Mouse (Mus musculus) neural tube, embryonic 12.5 days (tissue): ENCODE measurements around the gene Cyb5r3. TPM values are rescaled to one million over a fixed set of nuclear protein-coding genes. Genes with fewer than 3 reads are reported as not detected.

Source experiments
- ATAC-seq: fragments of 200-750 bp; cut with Nextera tagmentation; 2 replicates; pipeline ENCODE4 v1.8.0; 2017; ENCODE audit warnings: low read depth, mild to moderate bottlenecking, moderate TSS enrichment, moderate library complexity; ENCODE audit not compliant: low FRiP score
- H3K27ac ChIP-seq: fragments of 300-500 bp; sonication (generic); 2 replicates; pipeline ENCODE4 v1.5.1; 2016
- H3K27me3 ChIP-seq: fragments of 300-500 bp; sonication (generic); replicated peaks from 2 replicates; pipeline ENCODE4 v1.6.1; 2016; ENCODE audit warnings: mild to moderate bottlenecking
- H3K36me3 ChIP-seq: fragments of 300-500 bp; sonication (generic); 2 replicates; pipeline ENCODE4 v1.6.1; 2016; ENCODE audit warnings: mild to moderate bottlenecking
- H3K4me1 ChIP-seq: fragments of 300-500 bp; sonication (generic); 2 replicates; pipeline ENCODE4 v1.6.1; 2016
- H3K4me2 ChIP-seq: fragments of 300-500 bp; sonication (generic); replicated peaks from 2 replicates; pipeline ENCODE4 v1.6.1; 2016; ENCODE audit warnings: mild to moderate bottlenecking
- H3K4me3 ChIP-seq: fragments of 300-500 bp; sonication (generic); 2 replicates; pipeline ENCODE4 v1.5.1; 2016
- H3K9ac ChIP-seq: fragments of 300-500 bp; sonication (generic); 2 replicates; pipeline ENCODE4 v1.6.1; 2016; ENCODE audit warnings: mild to moderate bottlenecking
- H3K9me3 ChIP-seq: fragments of 300-500 bp; sonication (generic); 2 replicates; pipeline ENCODE4 v1.6.1; 2016; ENCODE audit warnings: mild to moderate bottlenecking
- WGBS: fragments of 180-500 bp; shearing (Covaris S2); methylation state at CpG from one replicate; pipeline ENCODE4 v1.1.7; 2016; 5-methylcytosine and 5-hydroxymethylcytosine counted together
- polyA plus RNA-seq: library from polyadenylated mRNA; unstranded; fragments of >200 nt; fragmentation: Nextera tagmentation; extraction: Ambion mirVana; gene quantifications from 2 replicates; pipeline ENCODE4 v1.2.1, GENCODE M21; 2016

Gene Cyb5r3
- polyA plus RNA-seq, 1 experiment from 2014 or later: 157 TPM

GRCm38 (mm10) chr15:83181800-83182330, 9.5 kb upstream of the Cyb5r3 start:
- Histone ChIP-seq H3K9ac (no peak overlapping the region), H3K4me3 (no peak overlapping the region), H3K4me1 (no peaks in the 10 kb centered on the region), H3K36me3 (no peaks in the 10 kb centered on the region), H3K4me2 (no peak overlapping the region), H3K9me3 (no peaks in the 10 kb centered on the region), H3K27ac (no peak overlapping the region), H3K27me3 (no peaks in the 10 kb centered on the region)
- 66% methylated on average over 4 of the region's 4 CpGs for WGBS
- ATAC-seq: no peak

GRCm38 (mm10) chr15:83180004-83180403, 7.6 kb upstream of the Cyb5r3 start:
- no peak for ATAC-seq
- no peaks in the 10 kb centered on the region for H3K36me3 ChIP-seq
- no peaks in the 10 kb centered on the region for H3K27me3 ChIP-seq
- no peak overlapping the region for H3K4me3 ChIP-seq
- no peak overlapping the region for H3K9ac ChIP-seq
- no peak overlapping the region for H3K4me2 ChIP-seq
- 85% methylated on average over 6 of the region's 6 CpGs for WGBS
- no peaks in the 10 kb centered on the region for H3K4me1 ChIP-seq
- no peaks in the 10 kb centered on the region for H3K9me3 ChIP-seq
- no peak overlapping the region for H3K27ac ChIP-seq

- Histone ChIP-seq H3K36me3 (no peaks in the 10 kb centered on the region), H3K27ac (no peak overlapping the region), H3K9me3 (no peaks in the 10 kb centered on the region), H3K4me2 (no peak overlapping the region), H3K4me1 (peaks cover 8% of the 10 kb centered on the region), H3K4me3 (no peak overlapping the region), H3K9ac (no peak overlapping the region), H3K27me3 (no peaks in the 10 kb centered on the region)
- 86% methylated on average over 4 of the region's 4 CpGs for WGBS
- no peak for ATAC-seq
These were observed 4.3 kb upstream of the Cyb5r3 start for GRCm38 (mm10) chr15:83176653-83177052.

DNA sequence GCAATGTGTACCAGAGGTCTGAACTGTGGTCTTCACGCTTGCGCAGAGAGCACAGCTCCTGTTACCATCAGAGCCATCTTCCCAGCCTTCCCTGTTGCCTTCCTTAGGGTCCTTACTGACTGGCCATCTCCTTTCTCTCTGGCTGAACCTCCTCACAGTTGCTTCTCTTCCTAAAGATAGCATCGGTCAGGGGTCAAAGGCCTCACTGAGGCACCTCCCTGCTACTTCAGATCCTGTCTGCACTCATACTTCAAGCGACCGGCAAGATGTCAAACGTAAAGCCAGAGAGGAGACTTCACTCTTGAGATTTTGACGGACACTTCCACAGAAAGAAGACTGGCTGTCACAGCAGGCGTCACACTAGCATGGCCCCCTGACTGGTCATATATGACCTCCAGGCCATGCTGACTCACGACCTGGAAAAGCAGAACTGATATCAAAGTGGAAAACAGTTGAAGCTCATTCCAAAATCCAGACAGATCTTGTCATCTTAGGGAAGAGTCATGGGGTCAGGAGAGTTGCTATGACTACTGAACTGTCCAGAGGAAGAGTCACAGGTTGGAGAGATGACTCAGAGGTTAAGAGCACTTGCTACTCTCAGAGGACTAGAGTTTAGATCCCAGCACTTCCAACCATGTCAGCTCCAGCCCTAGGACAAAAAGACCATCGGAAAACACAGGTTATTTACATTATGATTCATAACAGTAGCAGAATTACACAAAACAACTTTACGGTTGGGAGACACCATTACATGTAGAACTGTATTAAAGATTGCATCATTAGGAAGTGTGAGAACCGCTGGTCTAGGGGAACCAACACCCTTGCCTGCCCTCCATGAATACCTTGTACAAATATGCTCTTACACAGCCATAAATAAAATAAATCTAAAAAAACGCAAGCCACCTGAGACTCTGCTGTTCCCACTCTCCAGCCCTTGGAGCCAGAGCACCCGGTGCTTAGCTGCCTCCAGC, 1.8 kb upstream of the Cyb5r3 start:
- Histone ChIP-seq H3K4me1 (peaks cover 29% of the 10 kb centered on the region), H3K4me3 (no peak overlapping the region), H3K27me3 (no peaks in the 10 kb centered on the region), H3K36me3 (no peaks in the 10 kb centered on the region), H3K9me3 (no peaks in the 10 kb centered on the region), H3K27ac (no peak overlapping the region), H3K9ac (no peak overlapping the region), H3K4me2 (no peak overlapping the region)
- no peak for ATAC-seq
- 92% methylated on average over 14 of the region's 14 CpGs for WGBS

- WGBS: under 1% methylated on average over 67 of the region's 67 CpGs
- Histone ChIP-seq H3K36me3 (no peaks in the 10 kb centered on the region), H3K27ac (peak overlapping the region; percentile 80), H3K27me3 (no peaks in the 10 kb centered on the region), H3K9ac (peak overlapping the region; percentile 72), H3K4me2 (peak overlapping the region; percentile 80), H3K9me3 (no peaks in the 10 kb centered on the region), H3K4me3 (peak overlapping the region; percentile 58), H3K4me1 (peaks cover 35% of the 10 kb centered on the region)
- peak; percentile 95 for ATAC-seq
These were observed 495 bp downstream of the Cyb5r3 start for GRCm38 (mm10) chr15:83171712-83172481.

- Histone ChIP-seq H3K9me3 (no peaks in the 10 kb centered on the region), H3K27ac (no peak overlapping the region), H3K36me3 (no peaks in the 10 kb centered on the region), H3K4me3 (peak overlapping the region; percentile 58), H3K4me2 (peak overlapping the region; percentile 80), H3K4me1 (peaks cover 35% of the 10 kb centered on the region), H3K9ac (peak overlapping the region; percentile 72), H3K27me3 (no peaks in the 10 kb centered on the region)
- ATAC-seq: no peak
- 51% methylated on average over 8 of the region's 8 CpGs for whole genome bisulfite sequencing
These were observed 1.3 kb downstream of the Cyb5r3 start for GRCm38 (mm10) chr15:83170956-83171659.

DNA sequence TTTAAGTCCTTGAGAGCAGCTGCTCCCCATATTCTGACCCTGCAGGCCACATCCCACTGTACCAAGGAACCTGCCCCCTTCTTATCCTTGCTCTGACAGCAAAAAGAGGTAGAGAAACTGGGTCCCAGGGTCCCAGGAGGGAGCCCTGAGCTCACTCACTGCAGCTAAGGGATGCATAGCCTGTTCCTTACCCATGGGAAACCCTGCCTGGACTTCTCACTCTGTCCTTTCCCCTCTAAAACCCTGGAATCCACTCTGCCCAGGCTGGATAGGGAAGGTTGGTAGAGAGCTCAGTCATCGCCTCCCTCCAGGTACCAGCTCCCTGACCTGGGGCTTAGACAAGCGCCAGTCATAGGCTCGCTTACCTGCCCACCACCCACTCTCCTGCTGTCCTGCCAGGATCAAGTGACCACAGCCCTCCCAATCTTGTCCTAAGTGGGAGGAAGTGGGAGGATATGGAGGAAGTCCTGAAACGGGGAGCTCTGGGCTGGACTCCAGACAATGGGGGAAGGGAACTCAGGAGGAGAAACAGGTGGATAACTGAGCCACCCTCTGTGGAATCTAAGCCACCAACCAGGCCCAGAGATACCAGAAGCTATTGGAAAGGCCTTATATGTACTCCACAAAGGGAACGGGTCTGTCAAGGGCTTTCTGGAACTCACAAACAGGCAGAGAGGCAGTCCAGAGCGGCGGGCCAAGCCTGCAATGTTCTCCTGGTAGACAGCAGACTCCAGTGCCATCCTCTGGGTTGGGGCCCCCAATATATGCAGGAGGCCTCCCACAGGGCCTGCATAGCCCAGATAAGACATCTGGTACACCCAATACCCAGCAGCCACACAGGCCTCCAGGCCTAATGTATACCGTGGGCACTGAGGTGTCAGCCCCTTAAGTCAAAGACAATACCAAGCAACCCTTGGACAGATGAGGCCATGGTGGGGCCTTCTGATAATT, 2.3 kb downstream of the Cyb5r3 start:
- peak overlapping the region; percentile 14 for H3K4me2 ChIP-seq
- H3K9ac ChIP-seq: peak overlapping the region; percentile 26; the same call in 1 of the 2 replicates
- WGBS: 85% methylated on average over 8 of the region's 8 CpGs

DNA sequence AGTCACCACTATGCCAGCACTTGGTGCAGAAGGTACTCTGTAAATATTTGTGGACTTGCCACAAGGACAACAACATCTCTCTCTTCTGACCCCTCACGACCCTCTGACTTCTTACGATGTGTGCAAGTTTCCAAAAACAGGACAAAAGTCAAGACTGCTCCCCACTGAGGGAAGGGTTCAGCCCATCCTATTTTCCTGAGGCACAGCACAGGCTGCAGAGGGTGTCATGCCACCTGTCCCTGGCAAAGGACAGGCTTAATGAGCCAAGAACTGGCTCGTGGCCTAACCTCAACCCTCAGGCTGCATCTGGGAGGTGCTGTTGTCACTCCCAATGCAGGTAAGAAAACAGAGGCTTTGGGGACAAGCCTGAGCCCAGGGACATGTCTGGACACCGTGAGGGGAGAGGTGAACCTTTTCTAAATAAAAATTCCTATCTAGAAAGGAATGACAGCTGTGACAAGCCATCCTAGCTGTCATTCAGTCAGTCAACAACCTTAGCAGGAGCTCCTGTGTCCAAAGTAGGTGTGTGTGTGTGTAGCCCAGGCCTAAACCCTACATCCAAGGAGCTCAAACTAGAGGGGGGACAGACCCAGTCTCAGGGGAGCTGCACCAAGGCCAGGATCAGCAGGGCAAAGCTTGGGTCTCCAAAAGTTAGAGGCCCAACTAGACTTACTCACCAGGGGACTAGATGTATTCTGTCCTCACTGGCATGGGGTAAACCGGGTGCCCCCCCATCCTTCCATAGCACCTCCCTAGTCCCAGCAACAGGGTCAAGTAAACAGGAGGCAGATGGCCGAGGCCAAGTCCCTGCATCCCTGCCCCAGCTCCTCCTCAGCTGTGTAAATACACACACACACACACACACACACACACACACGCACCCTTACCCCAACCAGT, 3.3 kb downstream of the Cyb5r3 start:
- WGBS: 78% methylated on average over 7 of the region's 7 CpGs
- Histone ChIP-seq H3K36me3 (peaks cover 8% of the 10 kb centered on the region; the same call in 1 of the 2 replicates), H3K9me3 (no peaks in the 10 kb centered on the region), H3K27me3 (no peaks in the 10 kb centered on the region), H3K27ac (no peak overlapping the region), H3K9ac (peak overlapping the region; percentile 26; the same call in 1 of the 2 replicates), H3K4me3 (no peak overlapping the region), H3K4me1 (peaks cover 35% of the 10 kb centered on the region), H3K4me2 (0 out of 2 replicates have a peak overlapping the region, but pooled peaks have one; percentile 14)
- no peak for ATAC-seq

More for the DNA sequence above, 2.3 kb downstream of the Cyb5r3 start:
- Histone ChIP-seq H3K4me3 (no peak overlapping the region), H3K4me1 (peaks cover 35% of the 10 kb centered on the region), H3K27me3 (no peaks in the 10 kb centered on the region), H3K36me3 (peaks cover 4% of the 10 kb centered on the region; the same call in 1 of the 2 replicates), H3K27ac (no peak overlapping the region), H3K9me3 (no peaks in the 10 kb centered on the region)
- ATAC-seq: no peak

GRCm38 (mm10) chr15:83168311-83168710, 4.1 kb downstream of the Cyb5r3 start:
- no peak for ATAC-seq
- Histone ChIP-seq H3K9ac (no peak overlapping the region), H3K4me1 (peaks cover 35% of the 10 kb centered on the region), H3K27me3 (no peaks in the 10 kb centered on the region), H3K36me3 (peaks cover 8% of the 10 kb centered on the region), H3K27ac (no peak overlapping the region), H3K4me2 (no peak overlapping the region), H3K4me3 (no peak overlapping the region), H3K9me3 (no peaks in the 10 kb centered on the region)
- WGBS: 81% methylated on average over 3 of the region's 3 CpGs

GRCm38 (mm10) chr15:83167550-83168065, 4.8 kb downstream of the Cyb5r3 start:
- Histone ChIP-seq H3K27me3 (no peaks in the 10 kb centered on the region), H3K4me1 (peaks cover 28% of the 10 kb centered on the region), H3K4me2 (no peak overlapping the region), H3K4me3 (no peak overlapping the region), H3K9ac (no peak overlapping the region), H3K27ac (no peak overlapping the region), H3K9me3 (no peaks in the 10 kb centered on the region), H3K36me3 (peaks cover 15% of the 10 kb centered on the region)
- no peak for ATAC-seq
- WGBS: 93% methylated on average over 8 of the region's 8 CpGs
